Mouse (Mus musculus): Measurements from ENCODE around the gene Orc2. TPM values are rescaled to one million over a fixed set of nuclear protein-coding genes. Genes with fewer than 3 reads are reported as not detected.

The Orc2 gene
- 24.1 and 25.7 TPM in 2 replicates for polyA plus RNA-seq (2015; fragmentation: Nextera tagmentation; extraction: Ambion mirVana)

GRCm38 (mm10) chr1:58504577-58505254 is at the start of gene Orc2:
TSS of gene Orc2 (minus strand) at chr1:58505109.
- WGBS: under 1% methylated on average over 59 of the region's 64 CpGs
- H3K9me3 ChIP-seq (ENCODE audit: control insufficient read depth, low read length): peaks cover 21% of the 10 kb centered on the region
- H3K27ac ChIP-seq (ENCODE audit: low read length): peak within 1 kb of the TSS; percentile 71
- H3K27me3 ChIP-seq (ENCODE audit: control insufficient read depth, insufficient read depth, low read depth, low read length): no peaks in the 10 kb centered on the region
- peak within 1 kb of the TSS; percentile 81 for H3K4me3 ChIP-seq (ENCODE audit: low read length)
- H3K4me1 ChIP-seq (replicated peaks; ENCODE audit: control insufficient read depth, insufficient read depth, low read length): peaks cover 7% of the 10 kb centered on the region
- peak within 1 kb of the TSS; percentile 75 for H3K4me2 ChIP-seq (ENCODE audit: low read depth, low read length)
- ATAC-seq (ENCODE audit: low read depth): peak; percentile 100
- H3K9ac ChIP-seq (ENCODE audit: low read length): peak within 1 kb of the TSS; percentile 87
- peaks cover 19% of the 10 kb centered on the region for H3K36me3 ChIP-seq (ENCODE audit: control insufficient read depth, insufficient read depth, low read length)

- H3K36me3 ChIP-seq (ENCODE audit: control insufficient read depth, insufficient read depth, low read length): peaks cover 23% of the 10 kb centered on the region
- H3K27me3 ChIP-seq (ENCODE audit: control insufficient read depth, insufficient read depth, low read depth, low read length): no peaks in the 10 kb centered on the region
- no peak overlapping the region for H3K27ac ChIP-seq (ENCODE audit: low read length)
- WGBS: 81% methylated on average over 1 of the region's 1 CpGs
- no peak overlapping the region for H3K4me3 ChIP-seq (ENCODE audit: low read length)
- ATAC-seq (ENCODE audit: low read depth): no peak
- H3K9ac ChIP-seq (ENCODE audit: low read length): no peak overlapping the region
- no peaks in the 10 kb centered on the region for H3K9me3 ChIP-seq (ENCODE audit: control insufficient read depth, low read length)
- H3K4me2 ChIP-seq (ENCODE audit: low read depth, low read length): no peak overlapping the region
- H3K4me1 ChIP-seq (replicated peaks; ENCODE audit: control insufficient read depth, insufficient read depth, low read length): no peaks in the 10 kb centered on the region
Measured at GRCm38 (mm10) chr1:58541386-58541785, 36.5 kb upstream of the Orc2 start.

GRCm38 (mm10) chr1:58507249-58507648 is 2.3 kb upstream of the Orc2 start:
- no peak overlapping the region for H3K4me3 ChIP-seq (ENCODE audit: low read length)
- H3K27ac ChIP-seq (ENCODE audit: low read length): no peak overlapping the region
- no peak overlapping the region for H3K4me2 ChIP-seq (ENCODE audit: low read depth, low read length)
- H3K9me3 ChIP-seq (ENCODE audit: control insufficient read depth, low read length): peaks cover 23% of the 10 kb centered on the region
- no peak for ATAC-seq (ENCODE audit: low read depth)
- peaks cover 10% of the 10 kb centered on the region for H3K36me3 ChIP-seq (ENCODE audit: control insufficient read depth, insufficient read depth, low read length)
- no peaks in the 10 kb centered on the region for H3K27me3 ChIP-seq (ENCODE audit: control insufficient read depth, insufficient read depth, low read depth, low read length)
- H3K4me1 ChIP-seq (replicated peaks; ENCODE audit: control insufficient read depth, insufficient read depth, low read length): peaks cover 7% of the 10 kb centered on the region
- no peak overlapping the region for H3K9ac ChIP-seq (ENCODE audit: low read length)
- WGBS: 91% methylated on average over 3 of the region's 3 CpGs

GRCm38 (mm10) chr1:58503793-58504370 is 1.0 kb downstream of the Orc2 start:
- peaks cover 23% of the 10 kb centered on the region for H3K36me3 ChIP-seq (ENCODE audit: control insufficient read depth, insufficient read depth, low read length)
- no peak for ATAC-seq (ENCODE audit: low read depth)
- no peak overlapping the region; the same call in 1 of the 2 replicates for H3K27ac ChIP-seq (ENCODE audit: low read length)
- peak overlapping the region; percentile 75 for H3K4me2 ChIP-seq (ENCODE audit: low read depth, low read length)
- H3K4me1 ChIP-seq (replicated peaks; ENCODE audit: control insufficient read depth, insufficient read depth, low read length): peaks cover 7% of the 10 kb centered on the region
- H3K9ac ChIP-seq (ENCODE audit: low read length): peak overlapping the region; percentile 87
- WGBS: 16% methylated on average over 9 of the region's 9 CpGs
- no peaks in the 10 kb centered on the region for H3K27me3 ChIP-seq (ENCODE audit: control insufficient read depth, insufficient read depth, low read depth, low read length)
- peaks cover 21% of the 10 kb centered on the region for H3K9me3 ChIP-seq (ENCODE audit: control insufficient read depth, low read length)
- H3K4me3 ChIP-seq (ENCODE audit: low read length): peak overlapping the region; percentile 81

- Histone ChIP-seq H3K27ac (ENCODE audit: low read length) (no peak overlapping the region), H3K4me2 (ENCODE audit: low read depth, low read length) (peak overlapping the region; percentile 75), H3K9me3 (ENCODE audit: control insufficient read depth, low read length) (peaks cover 15% of the 10 kb centered on the region), H3K4me3 (ENCODE audit: low read length) (no peak overlapping the region), H3K27me3 (ENCODE audit: control insufficient read depth, insufficient read depth, low read depth, low read length) (no peaks in the 10 kb centered on the region), H3K9ac (ENCODE audit: low read length) (no peak overlapping the region), H3K4me1 (replicated peaks; ENCODE audit: control insufficient read depth, insufficient read depth, low read length) (peaks cover 7% of the 10 kb centered on the region), H3K36me3 (ENCODE audit: control insufficient read depth, insufficient read depth, low read length) (peaks cover 23% of the 10 kb centered on the region)
- no peak for ATAC-seq (ENCODE audit: low read depth)
Measured at GRCm38 (mm10) chr1:58503134-58503533, 1.8 kb downstream of the Orc2 start.

- WGBS: 92% methylated on average over 1 of the region's 1 CpGs
- H3K36me3 ChIP-seq (ENCODE audit: control insufficient read depth, insufficient read depth, low read length): peaks cover 21% of the 10 kb centered on the region
Measured at GRCm38 (mm10) chr1:58498758-58499157, 6.2 kb downstream of the Orc2 start.

GRCm38 (mm10) chr1:58497678-58498077 is 7.2 kb downstream of the Orc2 start:
- no peak overlapping the region for H3K4me2 ChIP-seq (ENCODE audit: low read depth, low read length)
- H3K4me3 ChIP-seq (ENCODE audit: low read length): no peak overlapping the region
- 88% methylated on average over 4 of the region's 4 CpGs for WGBS
- no peaks in the 10 kb centered on the region for H3K27me3 ChIP-seq (ENCODE audit: control insufficient read depth, insufficient read depth, low read depth, low read length)
- H3K9ac ChIP-seq (ENCODE audit: low read length): no peak overlapping the region
- no peak overlapping the region for H3K27ac ChIP-seq (ENCODE audit: low read length)
- no peaks in the 10 kb centered on the region for H3K4me1 ChIP-seq (replicated peaks; ENCODE audit: control insufficient read depth, insufficient read depth, low read length)
- H3K36me3 ChIP-seq (ENCODE audit: control insufficient read depth, insufficient read depth, low read length): peaks cover 23% of the 10 kb centered on the region
- no peaks in the 10 kb centered on the region for H3K9me3 ChIP-seq (ENCODE audit: control insufficient read depth, low read length)
- ATAC-seq (ENCODE audit: low read depth): no peak

More at GRCm38 (mm10) chr1:58498758-58499157, 6.2 kb downstream of the Orc2 start:
- Histone ChIP-seq H3K9ac (ENCODE audit: low read length) (no peak overlapping the region), H3K9me3 (ENCODE audit: control insufficient read depth, low read length) (no peaks in the 10 kb centered on the region), H3K4me1 (replicated peaks; ENCODE audit: control insufficient read depth, insufficient read depth, low read length) (peaks cover 5% of the 10 kb centered on the region), H3K27me3 (ENCODE audit: control insufficient read depth, insufficient read depth, low read depth, low read length) (no peaks in the 10 kb centered on the region), H3K27ac (ENCODE audit: low read length) (no peak overlapping the region), H3K4me2 (ENCODE audit: low read depth, low read length) (no peak overlapping the region), H3K4me3 (ENCODE audit: low read length) (no peak overlapping the region)
- no peak for ATAC-seq (ENCODE audit: low read depth)

- Histone ChIP-seq H3K4me2 (ENCODE audit: low read depth, low read length) (no peak overlapping the region), H3K9ac (ENCODE audit: low read length) (no peak overlapping the region), H3K27ac (ENCODE audit: low read length) (no peak overlapping the region), H3K4me3 (ENCODE audit: low read length) (no peak overlapping the region), H3K4me1 (replicated peaks; ENCODE audit: control insufficient read depth, insufficient read depth, low read length) (no peaks in the 10 kb centered on the region), H3K36me3 (ENCODE audit: control insufficient read depth, insufficient read depth, low read length) (peaks cover 32% of the 10 kb centered on the region), H3K27me3 (ENCODE audit: control insufficient read depth, insufficient read depth, low read depth, low read length) (no peaks in the 10 kb centered on the region), H3K9me3 (ENCODE audit: control insufficient read depth, low read length) (no peaks in the 10 kb centered on the region)
- no peak for ATAC-seq (ENCODE audit: low read depth)
- WGBS: 86% methylated on average over 6 of the region's 6 CpGs
Measured at GRCm38 (mm10) chr1:58495603-58496002, 9.3 kb downstream of the Orc2 start.

- H3K9ac ChIP-seq (ENCODE audit: low read length): no peak overlapping the region
- H3K36me3 ChIP-seq (ENCODE audit: control insufficient read depth, insufficient read depth, low read length): peaks cover 20% of the 10 kb centered on the region
- ATAC-seq (ENCODE audit: low read depth): no peak
Measured at GRCm38 (mm10) chr1:58482647-58483046, 22.3 kb downstream of the Orc2 start.

More at GRCm38 (mm10) chr1:58482647-58483046, 22.3 kb downstream of the Orc2 start:
- 92% methylated on average over 4 of the region's 4 CpGs for WGBS
- no peak overlapping the region for H3K27ac ChIP-seq (ENCODE audit: low read length)
- no peak overlapping the region for H3K4me3 ChIP-seq (ENCODE audit: low read length)
- no peak overlapping the region for H3K4me2 ChIP-seq (ENCODE audit: low read depth, low read length)
- H3K9me3 ChIP-seq (ENCODE audit: control insufficient read depth, low read length): no peaks in the 10 kb centered on the region
- H3K27me3 ChIP-seq (ENCODE audit: control insufficient read depth, insufficient read depth, low read depth, low read length): no peaks in the 10 kb centered on the region
- H3K4me1 ChIP-seq (replicated peaks; ENCODE audit: control insufficient read depth, insufficient read depth, low read length): no peaks in the 10 kb centered on the region
